Mouse (Mus musculus) cortical plate, adult 2 months (tissue): ENCODE measurements around the gene 1700021F07Rik.

Source experiments
- CTCF ChIP-seq: fragments of 200-500 bp; IDR thresholded peaks from 2 replicates; pipeline ENCODE4 v1.5.1; 2011; ENCODE audit warnings: mild to moderate bottlenecking, control low read depth, low read length; ENCODE audit not compliant: insufficient read depth; ENCODE audit errors: extremely low read depth
- POLR2A ChIP-seq: fragments of 200-500 bp; IDR thresholded peaks from 2 replicates; pipeline ENCODE4 v1.6.1; 2011; ENCODE audit warnings: mild to moderate bottlenecking, low read length, control low read depth; ENCODE audit not compliant: insufficient read depth; ENCODE audit errors: extremely low read depth

DNA sequence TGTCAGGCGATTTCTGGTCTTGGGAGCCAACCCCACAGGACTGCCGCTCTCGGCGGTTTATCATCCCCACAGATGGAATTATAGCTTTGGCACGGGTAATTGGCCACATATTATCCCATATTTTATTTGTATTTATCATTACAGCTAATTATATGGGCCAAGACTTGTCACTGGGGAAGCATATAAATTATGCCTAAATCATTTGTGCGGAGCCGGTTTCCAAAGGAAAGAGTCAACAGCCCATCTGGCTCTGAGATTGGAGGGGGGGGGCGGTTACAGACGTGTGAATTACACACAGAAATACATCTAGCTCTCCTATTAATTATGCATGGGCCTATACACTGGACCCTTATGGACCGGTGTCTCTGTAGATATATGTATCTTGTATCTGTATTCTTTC, 26.9 kb downstream of the 1700021F07Rik start:
- TF ChIP-seq POLR2A (no peak), CTCF (no peak)
